Mouse (Mus musculus): ENCODE data around the gene Slc46a1.

Slc46a1 gene

GRCm38 (mm10) chr11:78465568-78466180 is at the start of gene Slc46a1:
TSS of gene Slc46a1 (plus strand) at chr11:78465697.
- peak; percentile 68 for DNase-seq (ENCODE audit: low read depth)

GRCm38 (mm10) chr11:78416854-78417253 is 48.6 kb upstream of the Slc46a1 start:
- DNase-seq (ENCODE audit: low read depth), result no peak

- no peak for DNase-seq (ENCODE audit: low read depth)
Observed at GRCm38 (mm10) chr11:78420263-78420889, 45.1 kb upstream of the Slc46a1 start.

- DNase-seq (ENCODE audit: low read depth), result no peak
Observed at GRCm38 (mm10) chr11:78421201-78422009, 44.1 kb upstream of the Slc46a1 start.

GRCm38 (mm10) chr11:78422055-78422819 is 43.3 kb upstream of the Slc46a1 start, which contains the start of gene Slc13a2:
TSS of gene Slc13a2 (minus strand) at chr11:78422217.
- no peak for DNase-seq (ENCODE audit: low read depth)

GRCm38 (mm10) chr11:78424352-78424751 is 41.1 kb upstream of the Slc46a1 start:
- no peak for DNase-seq (ENCODE audit: low read depth)

GRCm38 (mm10) chr11:78425572-78425971 is 39.9 kb upstream of the Slc46a1 start:
- DNase-seq (ENCODE audit: low read depth), result no peak

GRCm38 (mm10) chr11:78427655-78428054 is 37.8 kb upstream of the Slc46a1 start:
- no peak for DNase-seq (ENCODE audit: low read depth)

GRCm38 (mm10) chr11:78428309-78428708 is 37.2 kb upstream of the Slc46a1 start:
- DNase-seq (ENCODE audit: low read depth), result no peak

- DNase-seq (ENCODE audit: low read depth), result no peak
Observed at GRCm38 (mm10) chr11:78430195-78430878, 35.2 kb upstream of the Slc46a1 start.

GRCm38 (mm10) chr11:78431176-78431575 is 34.3 kb upstream of the Slc46a1 start:
- no peak for DNase-seq (ENCODE audit: low read depth)

GRCm38 (mm10) chr11:78434052-78434451 is 31.4 kb upstream of the Slc46a1 start:
- no peak for DNase-seq (ENCODE audit: low read depth)

GRCm38 (mm10) chr11:78435776-78436349 is 29.6 kb upstream of the Slc46a1 start:
- peak; percentile 73 for DNase-seq (ENCODE audit: low read depth)

GRCm38 (mm10) chr11:78437182-78437581 is 28.3 kb upstream of the Slc46a1 start:
- no peak for DNase-seq (ENCODE audit: low read depth)

- no peak for DNase-seq (ENCODE audit: low read depth)
Observed at GRCm38 (mm10) chr11:78438399-78438930, 27.0 kb upstream of the Slc46a1 start.

GRCm38 (mm10) chr11:78443115-78443514 is 22.4 kb upstream of the Slc46a1 start:
- no peak for DNase-seq (ENCODE audit: low read depth)

- no peak for DNase-seq (ENCODE audit: low read depth)
Observed at GRCm38 (mm10) chr11:78447168-78447567, 18.3 kb upstream of the Slc46a1 start.

GRCm38 (mm10) chr11:78448242-78448641 is 17.3 kb upstream of the Slc46a1 start:
- no peak for DNase-seq (ENCODE audit: low read depth)

GRCm38 (mm10) chr11:78450337-78450736 is 15.2 kb upstream of the Slc46a1 start:
- no peak for DNase-seq (ENCODE audit: low read depth)

- DNase-seq (ENCODE audit: low read depth), result peak; percentile 90
Observed at GRCm38 (mm10) chr11:78453675-78454074, 11.8 kb upstream of the Slc46a1 start.

- peak; percentile 42 for DNase-seq (ENCODE audit: low read depth)
Observed at GRCm38 (mm10) chr11:78454276-78454675, 11.2 kb upstream of the Slc46a1 start.
